Comparison of ENCODE assay signal across 8 mouse cellular contexts in genomic region chr7:73533457-73533856, GRCm38 (mm10). TPM values are rescaled to one million over a fixed set of nuclear protein-coding genes. Genes with fewer than 3 reads are reported as not detected.
DNase-seq lines count a peak whose midpoint lies in the region; ATAC-seq lines count a peak whose summit lies in the region.

No protein-coding gene starts in this region.

- H3K27me3 ChIP-seq in lung, embryonic 16.5 days (ENCODE audit: control insufficient read depth, insufficient read depth, low read depth, low read length), result no peaks in the 10 kb centered on the region
- H3K27me3 ChIP-seq in hindbrain, embryonic 16.5 days (replicated peaks; ENCODE audit: control insufficient read depth, insufficient read depth, low read length), result no peaks in the 10 kb centered on the region
- H3K27me3 ChIP-seq in neural tube, embryonic 15.5 days (replicated peaks), result no peaks in the 10 kb centered on the region

- H3K9me3 ChIP-seq in lung, embryonic 16.5 days (ENCODE audit: control insufficient read depth, low read length), result no peaks in the 10 kb centered on the region
- no peaks in the 10 kb centered on the region for H3K9me3 ChIP-seq in hindbrain, embryonic 16.5 days (ENCODE audit: control insufficient read depth, low read length)
- H3K9me3 ChIP-seq in neural tube, embryonic 15.5 days (replicated peaks), result no peaks in the 10 kb centered on the region

- peak overlapping the region; percentile 77 for H3K27ac ChIP-seq in lung, embryonic 16.5 days (ENCODE audit: low read length)
- peak overlapping the region; percentile 3 for H3K27ac ChIP-seq in hindbrain, embryonic 16.5 days (ENCODE audit: low read depth, low read length)
- H3K27ac ChIP-seq in neural tube, embryonic 15.5 days (replicated peaks), result peak overlapping the region; percentile 42

- WGBS in lung, embryonic 16.5 days, result 27% methylated on average over 2 of the region's 2 CpGs
- WGBS in hindbrain, embryonic 16.5 days, result 61% methylated on average over 2 of the region's 2 CpGs
- WGBS in neural tube, embryonic 15.5 days, result 67% methylated on average over 2 of the region's 2 CpGs

- peak overlapping the region; percentile 55 for H3K9ac ChIP-seq in lung, embryonic 16.5 days (ENCODE audit: low read length)
- H3K9ac ChIP-seq in hindbrain, embryonic 16.5 days (ENCODE audit: low read depth, low read length), result no peak overlapping the region
- H3K9ac ChIP-seq in neural tube, embryonic 15.5 days (replicated peaks), result no peak overlapping the region

- DNase-seq in CD4-positive, CD25-positive, alpha-beta regulatory T cell, adult 2 months (ENCODE audit: low read depth, low spot score), result peak; percentile 34
- DNase-seq in lung, postnatal 4 days, result no peak
- no peak for DNase-seq in thymus, postnatal 14 days
- no peak for DNase-seq in cerebellum, postnatal 36 days

- peaks cover 13% of the 10 kb centered on the region; the same call in 1 of the 2 replicates for H3K36me3 ChIP-seq in lung, embryonic 16.5 days (ENCODE audit: control insufficient read depth, insufficient read depth, low read length)
- H3K36me3 ChIP-seq in hindbrain, embryonic 16.5 days (ENCODE audit: control insufficient read depth, insufficient read depth, low read length), result no peaks in the 10 kb centered on the region
- H3K36me3 ChIP-seq in neural tube, embryonic 15.5 days, result 0 out of 2 replicates have a peak, but pooled peaks cover 3% of the 10 kb centered on the region

- peaks cover 59% of the 10 kb centered on the region for H3K4me1 ChIP-seq in lung, embryonic 16.5 days (replicated peaks; ENCODE audit: control insufficient read depth, insufficient read depth, low read length)
- H3K4me1 ChIP-seq in hindbrain, embryonic 16.5 days (ENCODE audit: control insufficient read depth, insufficient read depth, low read depth, low read length), result peaks cover 45% of the 10 kb centered on the region
- peaks cover 55% of the 10 kb centered on the region for H3K4me1 ChIP-seq in neural tube, embryonic 15.5 days

- peak overlapping the region; percentile 13 for H3K4me2 ChIP-seq in lung, embryonic 16.5 days (ENCODE audit: low read depth, low read length)
- H3K4me2 ChIP-seq in hindbrain, embryonic 16.5 days (ENCODE audit: low read length), result no peak overlapping the region
- H3K4me2 ChIP-seq in neural tube, embryonic 15.5 days, result no peak overlapping the region

- ATAC-seq in CD4-positive, CD25-positive, alpha-beta regulatory T cell, adult 4 months, result no peak
- no peak for ATAC-seq in lung, embryonic 16.5 days (ENCODE audit: low read depth)
- ATAC-seq in hindbrain, embryonic 16.5 days, result no peak
- ATAC-seq in neural tube, embryonic 15.5 days (ENCODE audit: low FRiP score), result no peak

- H3K4me3 ChIP-seq in lung, embryonic 16.5 days (ENCODE audit: low read length), result no peak overlapping the region
- H3K4me3 ChIP-seq in hindbrain, embryonic 16.5 days (ENCODE audit: low read length), result no peak overlapping the region
- H3K4me3 ChIP-seq in neural tube, embryonic 15.5 days (replicated peaks), result no peak overlapping the region

RNA-seq across cellular contexts. Expression of gene Chd2, which starts 8.2 kb away (rescaled TPM):
- polyA plus RNA-seq in CD4-positive, CD25-positive, alpha-beta regulatory T cell, adult 4 months (2017; shearing (Covaris generic)), result 100 to 1,000 TPM; 223 to 256 TPM
- 53.7 and 58.9 TPM in 2 replicates for polyA plus RNA-seq in lung, embryonic 16.5 days (2015; fragmentation: Nextera tagmentation; extraction: Ambion mirVana)
- 34.0 and 35.3 TPM in 2 replicates for polyA plus RNA-seq in hindbrain, embryonic 16.5 days (2015; fragmentation: Nextera tagmentation; extraction: Ambion mirVana)
- polyA plus RNA-seq in neural tube, embryonic 15.5 days (2015; fragmentation: Nextera tagmentation; extraction: Ambion mirVana), result 31.2 and 39.3 TPM in 2 replicates

Comparison
In these comparisons a context has a peak if more than half of its experiments do, and no peak if none do; other contexts are left out.
1. H3K27ac ChIP-seq: peak in every context shown above with its lines; median percentile 77 in lung, embryonic 16.5 days; 42 in neural tube, embryonic 15.5 days; 3 in hindbrain, embryonic 16.5 days.